Mouse (Mus musculus) forelimb bud, embryonic 11.5 days (tissue): Measurements from ENCODE around the gene Pnpla1.

Experiments
- DNase-seq: peaks from one replicate; pipeline ENCODE4 v3.0.0-alpha.2; 2012; ENCODE audit warnings: low read depth, low spot score

Gene Pnpla1

GRCm38 (mm10) chr17:28883941-28884516, 25.8 kb downstream of the Pnpla1 start:
- no peak for DNase-seq

GRCm38 (mm10) chr17:28885231-28885630, 27.0 kb downstream of the Pnpla1 start:
- no peak for DNase-seq

GRCm38 (mm10) chr17:28886266-28886665, 28.1 kb downstream of the Pnpla1 start:
- DNase-seq: no peak

DNA sequence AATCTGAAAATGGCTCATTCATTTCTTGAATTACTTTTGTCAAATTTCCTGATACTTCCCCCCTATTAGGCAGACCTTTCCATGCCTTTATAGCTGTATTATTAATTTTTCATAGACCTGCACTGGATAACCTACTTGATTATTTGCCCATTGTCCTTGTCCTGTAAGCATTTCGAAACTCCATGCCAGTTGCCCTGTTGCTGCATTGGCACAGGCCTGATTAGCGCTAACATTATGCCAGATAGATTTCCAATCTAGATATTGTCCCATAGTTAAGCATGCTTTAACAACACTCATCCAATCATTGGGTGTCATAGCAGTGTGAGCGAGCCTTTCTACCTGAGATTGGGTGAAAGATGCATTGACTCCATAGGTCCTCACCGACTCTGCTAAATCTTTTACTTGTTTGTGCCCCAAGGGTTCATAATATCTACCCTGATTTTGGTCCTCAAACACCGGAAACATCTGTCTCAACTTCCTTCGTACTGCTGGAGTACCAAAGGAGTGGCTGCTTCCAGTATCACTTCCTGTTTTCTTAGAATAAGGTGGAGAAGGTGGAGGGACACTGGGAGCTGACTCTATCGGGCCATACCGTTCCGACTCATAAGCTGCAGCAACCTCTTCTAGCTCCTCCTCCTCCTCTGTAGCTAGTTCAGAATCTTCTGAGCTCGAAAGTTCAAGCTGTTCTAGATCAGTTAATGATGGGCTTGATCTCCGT, 36.0 kb downstream of the Pnpla1 start:
- no peak for DNase-seq

GRCm38 (mm10) chr17:28895217-28895875, 37.1 kb downstream of the Pnpla1 start:
- no peak for DNase-seq

GRCm38 (mm10) chr17:28896095-28896780, 38.0 kb downstream of the Pnpla1 start:
- no peak for DNase-seq

DNA sequence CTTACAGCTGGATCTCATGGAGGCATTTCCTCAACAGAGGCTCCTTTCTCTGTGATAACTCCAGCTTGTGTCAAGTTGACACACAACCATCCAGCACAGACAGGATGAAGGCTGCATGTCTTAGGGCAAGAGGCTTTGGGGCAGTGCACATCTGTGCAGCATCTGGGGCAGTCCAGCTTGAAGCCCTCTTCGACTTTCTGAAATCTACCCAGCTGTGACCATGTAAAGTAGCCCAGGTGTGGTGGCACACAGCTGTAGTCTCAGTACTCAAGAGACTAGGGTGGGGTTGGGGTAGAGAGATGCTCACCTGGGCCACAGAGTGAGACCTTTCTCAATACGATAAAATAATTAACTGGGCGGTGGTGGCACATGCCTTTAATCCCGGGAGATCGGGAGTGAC, 39.6 kb downstream of the Pnpla1 start:
- no peak for DNase-seq

DNA sequence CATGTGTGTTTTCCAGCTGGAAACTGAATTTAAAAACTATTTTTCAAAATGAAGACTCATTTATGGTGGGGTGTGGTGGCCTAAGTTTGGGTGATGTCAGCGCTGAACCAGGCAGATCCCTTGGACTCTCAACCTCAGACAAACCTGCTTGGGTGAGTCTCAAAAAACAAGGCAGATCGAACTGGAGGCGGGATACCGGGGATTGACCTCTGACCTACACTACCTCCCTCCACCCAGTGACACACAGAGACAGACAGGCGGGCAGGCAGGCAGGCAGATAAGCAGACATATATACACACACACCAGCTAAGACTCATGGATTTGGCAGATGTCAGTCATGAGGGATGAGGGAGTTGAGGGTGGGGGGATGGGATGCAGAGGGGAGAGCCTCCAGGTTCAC, 40.0 kb downstream of the Pnpla1 start:
- no peak for DNase-seq

- DNase-seq: no peak
Observed at GRCm38 (mm10) chr17:28899427-28899826, 41.2 kb downstream of the Pnpla1 start.

- no peak for DNase-seq
Observed at GRCm38 (mm10) chr17:28901559-28901958, 43.3 kb downstream of the Pnpla1 start.

DNA sequence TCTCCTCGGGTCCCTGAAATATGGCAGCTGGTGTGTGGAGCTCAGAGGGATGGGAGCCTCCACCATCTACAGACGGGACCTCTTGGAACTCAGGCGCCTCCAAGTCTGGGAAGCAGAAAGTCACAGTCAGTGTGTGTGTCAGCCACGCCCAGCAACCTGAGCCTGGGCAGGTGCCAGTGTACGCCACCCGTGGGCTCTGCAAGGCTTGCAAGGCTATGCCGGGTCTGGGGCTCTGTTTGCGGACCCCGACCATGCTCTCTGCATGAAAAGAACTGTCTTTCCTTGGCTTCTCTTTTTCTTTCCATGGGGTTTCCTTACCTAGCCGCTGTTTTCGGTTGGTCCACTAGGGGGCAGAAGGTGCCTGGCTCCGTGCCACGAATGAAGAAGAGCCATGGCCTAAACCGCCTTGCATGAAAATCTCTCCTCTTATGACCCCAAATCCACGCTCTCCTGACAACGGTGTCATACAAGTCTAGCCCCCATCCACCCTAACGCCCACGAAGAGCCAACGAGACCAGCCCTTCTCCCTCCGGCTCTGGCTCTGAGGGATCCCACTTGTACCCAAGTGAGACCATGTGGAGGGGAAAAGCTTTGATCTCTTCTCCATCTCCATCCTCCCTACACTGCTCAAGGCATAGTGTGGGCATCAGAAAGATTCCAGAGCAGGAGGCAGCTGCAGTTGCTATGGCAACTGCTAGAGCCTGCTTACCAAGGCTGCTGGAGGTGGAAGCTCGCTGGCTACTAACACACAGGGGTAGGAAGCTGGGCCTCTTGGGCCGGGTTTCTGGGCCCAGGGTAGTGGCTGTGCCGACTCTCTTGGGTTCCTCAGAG, 46.5 kb downstream of the Pnpla1 start:
- DNase-seq: peak; percentile 53

DNA sequence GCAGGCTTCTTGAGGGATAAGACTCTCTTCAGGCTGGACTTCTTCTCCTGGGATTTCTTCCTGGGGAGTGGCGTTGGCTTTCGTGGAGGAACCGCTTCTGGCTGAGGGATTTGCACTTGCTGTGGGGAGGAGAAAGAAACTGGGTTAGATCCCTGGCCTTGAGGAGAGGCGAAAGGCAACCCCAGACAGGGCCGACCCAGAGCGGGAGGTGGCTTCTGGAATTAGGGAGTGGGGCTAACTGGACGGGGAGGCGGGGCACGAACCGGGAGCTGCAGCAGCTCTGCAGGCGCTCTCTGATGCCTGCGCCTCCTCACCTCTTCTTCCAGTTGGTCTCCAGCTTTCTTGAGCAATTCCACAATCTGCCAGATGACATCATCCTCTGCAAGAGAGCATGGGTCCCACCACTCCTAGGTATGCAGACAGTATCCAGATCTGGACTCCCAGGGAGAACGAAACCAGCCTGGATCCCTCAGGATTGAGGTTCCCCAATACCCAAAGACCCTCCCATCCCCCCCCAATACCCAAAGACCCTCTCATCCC, 47.2 kb downstream of the Pnpla1 start:
- no peak for DNase-seq

DNA sequence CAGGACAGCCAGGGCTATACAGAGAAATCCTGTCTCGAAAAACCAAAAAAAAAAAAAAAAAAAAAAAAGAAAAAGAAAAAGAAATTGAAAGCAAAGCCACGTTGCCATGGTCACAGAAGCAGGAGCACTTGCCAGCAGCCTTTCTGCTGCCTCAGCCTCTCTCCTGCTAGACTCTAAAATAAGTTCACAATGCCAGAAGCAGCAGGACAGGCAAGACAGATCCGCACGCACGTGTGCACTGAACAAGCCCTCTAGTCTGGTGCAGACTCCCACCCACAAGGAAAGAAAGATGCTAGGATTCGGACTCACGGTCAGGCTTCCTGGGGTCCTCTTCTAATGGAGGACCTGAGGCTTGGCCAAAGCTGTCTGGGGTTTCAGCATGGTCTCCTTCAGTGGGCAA, 49.7 kb downstream of the Pnpla1 start:
- no peak for DNase-seq

GRCm38 (mm10) chr17:28909252-28909941, 51.2 kb downstream of the Pnpla1 start:
- DNase-seq: peak; percentile 49

DNA sequence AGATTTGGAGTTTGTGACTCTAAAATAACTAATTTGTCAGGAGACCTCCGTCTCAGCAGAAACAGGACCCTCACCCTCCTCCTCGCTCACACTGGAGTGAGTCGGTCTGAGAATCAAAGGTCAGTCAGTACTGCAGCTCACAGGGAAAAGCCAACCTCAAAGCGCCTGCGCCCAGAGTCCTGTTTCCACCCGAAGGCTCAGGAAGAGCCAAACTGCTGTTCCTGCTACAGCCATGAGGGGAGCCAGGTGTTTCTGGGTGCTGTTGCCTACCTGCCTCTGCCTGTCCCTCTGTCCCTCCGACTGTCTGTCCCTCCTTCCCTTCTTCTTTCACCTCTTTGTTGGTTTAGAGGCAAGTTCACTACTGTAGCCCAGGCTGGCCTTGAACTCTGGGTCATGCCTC, 51.9 kb downstream of the Pnpla1 start:
- DNase-seq: no peak

DNA sequence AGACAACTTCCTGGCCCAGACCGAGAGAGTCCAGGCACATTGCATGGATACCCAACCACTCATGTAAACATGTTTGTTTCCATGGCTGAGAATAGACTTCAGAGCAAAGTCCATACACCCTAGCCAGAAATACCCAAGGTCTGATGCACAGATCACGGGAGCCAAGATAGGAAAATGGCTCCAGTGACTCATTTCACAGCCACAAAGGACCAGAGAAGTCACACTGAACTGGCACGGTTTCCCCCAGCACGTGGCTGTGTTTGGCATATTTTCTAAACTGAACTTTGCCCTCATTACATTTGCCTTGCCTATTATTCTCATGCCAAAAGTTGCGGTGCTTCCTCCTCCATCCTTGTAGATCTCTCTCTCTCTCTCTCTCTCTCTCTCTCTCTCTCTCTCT, 55.0 kb downstream of the Pnpla1 start:
- no peak for DNase-seq

GRCm38 (mm10) chr17:28913940-28914339, 55.7 kb downstream of the Pnpla1 start:
- DNase-seq: no peak

DNA sequence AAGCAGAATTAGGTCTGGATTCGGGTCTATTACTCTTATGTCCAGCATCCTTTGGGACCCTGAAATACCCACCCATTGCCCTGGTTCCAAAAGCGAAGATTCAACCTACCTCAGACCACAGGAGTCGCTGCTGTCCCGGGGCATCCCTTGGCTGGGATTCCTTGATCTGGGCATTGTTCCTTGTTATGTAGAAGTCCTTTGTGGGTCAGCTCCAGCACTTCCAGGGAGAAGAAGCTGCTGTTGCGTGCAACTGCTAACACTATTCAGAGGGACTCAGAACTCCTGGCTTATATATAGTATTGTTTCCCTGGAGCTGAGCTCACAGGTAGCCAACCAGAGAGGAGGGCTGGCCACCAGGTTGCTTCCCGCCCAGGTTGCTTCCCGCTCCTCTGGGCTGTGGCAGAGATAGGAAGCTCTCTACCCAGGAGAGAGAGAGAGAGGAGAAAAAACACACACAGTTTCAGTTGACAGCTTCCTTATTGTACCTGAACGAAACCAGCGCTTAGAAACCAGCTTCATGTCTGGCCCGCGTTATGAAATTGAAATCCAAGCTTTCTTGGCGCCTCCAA, 56.9 kb downstream of the Pnpla1 start, which contains the start of gene 4930539E08Rik:
Gene 4930539E08Rik (minus strand): TSS at position 265 of the 569 bp plus-strand sequence.
- no peak for DNase-seq

DNA sequence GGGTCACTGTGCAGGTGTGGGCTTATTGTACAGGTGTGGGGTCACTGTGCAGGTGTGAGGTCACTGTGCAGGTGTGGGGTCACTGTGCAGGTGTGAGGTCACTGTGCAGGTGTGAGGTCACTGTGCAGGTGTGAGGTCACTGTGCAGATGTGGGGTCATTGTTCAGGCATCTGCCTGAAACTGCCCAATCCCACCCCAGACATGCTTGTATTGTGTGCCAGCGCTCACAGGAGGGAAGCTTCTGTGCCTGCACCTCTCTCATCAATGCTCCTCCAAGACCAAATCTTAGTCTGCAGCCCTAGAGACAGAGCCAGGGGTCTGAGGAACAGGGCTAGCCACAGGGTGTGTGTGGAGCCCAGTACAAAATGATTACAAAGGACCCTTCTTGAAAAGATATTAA, 58.3 kb downstream of the Pnpla1 start:
- DNase-seq: no peak

GRCm38 (mm10) chr17:28921086-28921485, 62.9 kb downstream of the Pnpla1 start:
- no peak for DNase-seq
